Comparison of ENCODE assay signal across 17 mouse cellular contexts in the genomic region with DNA sequence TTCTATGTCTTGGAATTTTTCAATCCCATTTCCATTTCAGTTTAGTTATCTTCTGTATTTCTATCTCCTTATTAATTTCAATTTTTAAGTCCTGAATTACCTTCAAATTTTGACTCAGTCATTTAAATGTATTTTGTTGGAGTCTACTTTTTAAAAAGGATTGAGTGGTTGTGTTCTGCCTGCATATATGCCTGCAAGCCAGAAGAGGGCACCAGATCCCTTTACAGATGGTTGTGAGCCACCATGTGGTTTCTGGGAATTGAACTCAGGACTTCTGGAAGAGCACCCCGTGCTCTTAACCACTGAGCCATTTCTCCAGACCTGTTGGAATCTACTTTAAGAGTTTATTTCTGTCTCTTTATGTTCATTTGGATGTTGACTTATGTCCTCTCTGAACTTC. TPM values are rescaled to one million over a fixed set of nuclear protein-coding genes. Genes with fewer than 3 reads are reported as not detected.
DNase-seq lines count a peak whose midpoint lies in the region; ATAC-seq and TF ChIP-seq lines count a peak whose summit lies in the region.
"Had no signal": no experiment of that assay in that cellular context is flagged by ENCODE, and none has a peak within 500 bp of the region (broad histone marks: within the 10 kb centered on the region; RNA-seq: fewer than 3 reads in every experiment).

No protein-coding gene starts in this region.

- no peaks in the 10 kb centered on the region for H3K4me1 ChIP-seq in heart, adult 2 months (ENCODE audit: control insufficient read depth, insufficient read depth, low read length)
- H3K4me1 ChIP-seq in heart, embryonic 10.5 days = no peaks in the 10 kb centered on the region
- no peaks in the 10 kb centered on the region for H3K4me1 ChIP-seq in lung, postnatal 0 days (ENCODE audit: insufficient read depth, low read depth, low read length)
- H3K4me1 ChIP-seq: heart, embryonic 12.5 days; neural tube, embryonic 13.5 days had no signal

- no peaks in the 10 kb centered on the region for H3K79me2 ChIP-seq in heart, adult 2 months (replicated peaks; ENCODE audit: control insufficient read depth, insufficient read depth, low read length)

- TF ChIP-seq EP300 in heart, adult 2 months (IDR thresholded peaks at IDR 0.05; ENCODE audit: insufficient read depth, low read depth, low read length) = no peak
- TF ChIP-seq EP300 in lung, postnatal 0 days (IDR thresholded peaks at IDR 0.05) = no peak

- no peak overlapping the region for H3K4me3 ChIP-seq in heart, adult 2 months
- H3K4me3 ChIP-seq in heart, embryonic 10.5 days = no peak overlapping the region
- no peak overlapping the region for H3K4me3 ChIP-seq in lung, postnatal 0 days (ENCODE audit: low read depth, low read length)
- H3K4me3 ChIP-seq: heart, embryonic 12.5 days; neural tube, embryonic 13.5 days had no signal

- H3K36me3 ChIP-seq in heart, adult 2 months (ENCODE audit: control insufficient read depth, insufficient read depth, low read length) = no peaks in the 10 kb centered on the region
- H3K36me3 ChIP-seq in heart, embryonic 10.5 days = no peaks in the 10 kb centered on the region
- no peaks in the 10 kb centered on the region for H3K36me3 ChIP-seq in lung, postnatal 0 days (ENCODE audit: insufficient read depth, low read length)
- H3K36me3 ChIP-seq in splenic B cell, adult 2 months (ENCODE audit: control insufficient read depth, insufficient read depth, low read length, poor library complexity, severe bottlenecking) = no peaks in the 10 kb centered on the region
- H3K36me3 ChIP-seq: heart, embryonic 12.5 days; neural tube, embryonic 13.5 days had no signal

- DNase-seq in heart, adult 2 months = no peak
- no peak for DNase-seq in heart, embryonic 10.5 days (ENCODE audit: low spot score)
- peak; percentile 24 for DNase-seq in lung, postnatal 0 days (ENCODE audit: low spot score)
- no peak for DNase-seq in lung, postnatal 25 days (ENCODE audit: low spot score)
- DNase-seq in NIH3T3 (ENCODE audit: low read depth) = peak; percentile 12
- peak; percentile 10 for DNase-seq in splenic B cell, adult 2 months (ENCODE audit: low read depth, low spot score)
- no peak for DNase-seq in MN1 (ENCODE audit: low spot score)
- DNase-seq: cerebellum, adult 11-12 months; right cerebral cortex, postnatal 14 days had no signal

- TF ChIP-seq CTCF in heart, adult 2 months (IDR thresholded peaks at IDR 0.05) = peak; percentile 70
- TF ChIP-seq CTCF in lung, postnatal 0 days (IDR thresholded peaks at IDR 0.05) = peak; percentile 65

- 5% methylated on average over 1 of the region's 1 CpGs for WGBS in heart, adult 2 months
- WGBS in heart, embryonic 10.5 days = 48% methylated on average over 1 of the region's 1 CpGs
- 23% methylated on average over 1 of the region's 1 CpGs for WGBS in lung, postnatal 0 days

- TF ChIP-seq POLR2A in heart, adult 2 months (IDR thresholded peaks at IDR 0.05; ENCODE audit: insufficient read depth, low read depth, low read length) = no peak

- intact Hi-C loops in heart, adult 2 months (cut with DNase I) = no loop called here

- no peak for ATAC-seq in lung, postnatal 0 days
- ATAC-seq in erythroblast, adult 5-6 weeks (replicated peaks; ENCODE audit: low FRiP score, poor library complexity, severe bottlenecking) = no peak

- H3K9me3 ChIP-seq in heart, embryonic 10.5 days = no peaks in the 10 kb centered on the region
- no peaks in the 10 kb centered on the region for H3K9me3 ChIP-seq in lung, postnatal 0 days (ENCODE audit: low read length)
- H3K9me3 ChIP-seq: neural tube, embryonic 13.5 days had no signal

- no peaks in the 10 kb centered on the region for H3K27me3 ChIP-seq in heart, adult 2 months (ENCODE audit: control insufficient read depth, insufficient read depth, low read length)
- peaks cover 5% of the 10 kb centered on the region; the same call in 1 of the 2 replicates for H3K27me3 ChIP-seq in heart, embryonic 10.5 days (ENCODE audit: insufficient read depth, poor library complexity, severe bottlenecking)
- no peaks in the 10 kb centered on the region for H3K27me3 ChIP-seq in lung, postnatal 0 days (replicated peaks; ENCODE audit: insufficient read depth, low read length)
- no peaks in the 10 kb centered on the region for H3K27me3 ChIP-seq in splenic B cell, adult 2 months (ENCODE audit: control insufficient read depth, insufficient read depth, low read length, poor library complexity, severe bottlenecking)
- H3K27me3 ChIP-seq: heart, embryonic 12.5 days; neural tube, embryonic 13.5 days had no signal

- H3K4me2 ChIP-seq in lung, postnatal 0 days (replicated peaks; ENCODE audit: low read depth, low read length) = no peak overlapping the region
- H3K4me2 ChIP-seq: heart, embryonic 12.5 days; neural tube, embryonic 13.5 days had no signal

- H3K9ac ChIP-seq in heart, adult 2 months (ENCODE audit: low read depth, low read length) = no peak overlapping the region
- no peak overlapping the region for H3K9ac ChIP-seq in lung, postnatal 0 days (replicated peaks; ENCODE audit: low read depth)
- H3K9ac ChIP-seq: heart, embryonic 12.5 days; neural tube, embryonic 13.5 days had no signal

- H3K27ac ChIP-seq in heart, adult 2 months = no peak overlapping the region
- no peak overlapping the region for H3K27ac ChIP-seq in heart, embryonic 10.5 days
- no peak overlapping the region for H3K27ac ChIP-seq in lung, postnatal 0 days (ENCODE audit: low read length)
- H3K27ac ChIP-seq: neural tube, embryonic 13.5 days had no signal

RNA-seq across cellular contexts. Expression of a gene that starts 4.9 kb away (rescaled TPM):
- total RNA-seq in heart, adult 2 months (2021) = not detected
- polyA plus RNA-seq in heart, adult 2 months (2012; rRNA removed) = not detected in 2 replicates
- not detected in 2 replicates for polyA plus RNA-seq in heart, embryonic 10.5 days (2016; fragmentation: Nextera tagmentation; extraction: Ambion mirVana)
- polyA plus RNA-seq in lung, postnatal 0 days (2015; fragmentation: Nextera tagmentation; extraction: Ambion mirVana) = not detected in 2 replicates
- total RNA-seq in erythroblast, adult 5-6 weeks (2015; ENCODE audit: low replicate concordance) = not detected in 2 replicates
- total RNA-seq in erythroblast, adult 5-6 weeks (2017; ENCODE audit: low replicate concordance) = not detected in 2 replicates
- polyA plus RNA-seq: embryonic facial prominence, embryonic 14.5 days; frontal cortex, adult 2 months; heart, embryonic 12.5 days; intestine, embryonic 14.5 days; liver, embryonic 16.5 days; neural tube, embryonic 13.5 days; testis, adult 2 months had no signal

RNA-seq across cellular contexts. Expression of a gene that starts 7.9 kb away (rescaled TPM):
- not detected for total RNA-seq in heart, adult 2 months (2021)
- not detected in 2 replicates for polyA plus RNA-seq in heart, adult 2 months (2012; rRNA removed)
- polyA plus RNA-seq in heart, embryonic 10.5 days (2016; fragmentation: Nextera tagmentation; extraction: Ambion mirVana) = not detected in 2 replicates
- polyA plus RNA-seq in lung, postnatal 0 days (2015; fragmentation: Nextera tagmentation; extraction: Ambion mirVana) = not detected in 2 replicates
- not detected in 2 replicates for total RNA-seq in erythroblast, adult 5-6 weeks (2015; ENCODE audit: low replicate concordance)
- total RNA-seq in erythroblast, adult 5-6 weeks (2017; ENCODE audit: low replicate concordance) = not detected in 2 replicates
- polyA plus RNA-seq: embryonic facial prominence, embryonic 14.5 days; frontal cortex, adult 2 months; heart, embryonic 12.5 days; intestine, embryonic 14.5 days; liver, embryonic 16.5 days; neural tube, embryonic 13.5 days; testis, adult 2 months had no signal

RNA-seq across cellular contexts. Expression of a gene that starts 29.8 kb away (rescaled TPM):
- under 1 TPM in 1 of 2 experiments, not detected in 1; 0.44 TPM for total RNA-seq in heart, adult 2 months (2021)
- 0.18 TPM in 1 of 2 replicates, not detected in the other for polyA plus RNA-seq in heart, adult 2 months (2012; rRNA removed)
- not detected in 2 replicates for polyA plus RNA-seq in heart, embryonic 10.5 days (2016; fragmentation: Nextera tagmentation; extraction: Ambion mirVana)
- polyA plus RNA-seq in lung, postnatal 0 days (2015; fragmentation: Nextera tagmentation; extraction: Ambion mirVana) = 0.29 and 0.68 TPM in 2 replicates
- total RNA-seq in erythroblast, adult 5-6 weeks (2015; ENCODE audit: low replicate concordance) = not detected in 2 replicates
- not detected in 2 replicates for total RNA-seq in erythroblast, adult 5-6 weeks (2017; ENCODE audit: low replicate concordance)
- polyA plus RNA-seq: embryonic facial prominence, embryonic 14.5 days; frontal cortex, adult 2 months; heart, embryonic 12.5 days; intestine, embryonic 14.5 days; liver, embryonic 16.5 days; neural tube, embryonic 13.5 days; testis, adult 2 months had no signal

RNA-seq across cellular contexts. Expression of a gene that starts 36.1 kb away (rescaled TPM):
- total RNA-seq in heart, adult 2 months (2021) = under 1 TPM; 0.50 to 0.84 TPM
- 0.25 TPM in 1 of 2 replicates, not detected in the other for polyA plus RNA-seq in heart, adult 2 months (2012; rRNA removed)
- polyA plus RNA-seq in heart, embryonic 10.5 days (2016; fragmentation: Nextera tagmentation; extraction: Ambion mirVana) = not detected in 2 replicates
- polyA plus RNA-seq in lung, postnatal 0 days (2015; fragmentation: Nextera tagmentation; extraction: Ambion mirVana) = 4.8 and 4.9 TPM in 2 replicates
- not detected in 2 replicates for total RNA-seq in erythroblast, adult 5-6 weeks (2015; ENCODE audit: low replicate concordance)
- not detected in 2 replicates for total RNA-seq in erythroblast, adult 5-6 weeks (2017; ENCODE audit: low replicate concordance)
- polyA plus RNA-seq: frontal cortex, adult 2 months; heart, embryonic 12.5 days; neural tube, embryonic 13.5 days had no signal

RNA-seq across cellular contexts. Expression of a gene that starts 48.5 kb away (rescaled TPM):
- not detected for total RNA-seq in heart, adult 2 months (2021)
- not detected in 2 replicates for polyA plus RNA-seq in heart, adult 2 months (2012; rRNA removed)
- polyA plus RNA-seq in heart, embryonic 10.5 days (2016; fragmentation: Nextera tagmentation; extraction: Ambion mirVana) = not detected in 2 replicates
- polyA plus RNA-seq in lung, postnatal 0 days (2015; fragmentation: Nextera tagmentation; extraction: Ambion mirVana) = 0.71 and 0.81 TPM in 2 replicates
- total RNA-seq in erythroblast, adult 5-6 weeks (2015; ENCODE audit: low replicate concordance) = not detected in 2 replicates
- total RNA-seq in erythroblast, adult 5-6 weeks (2017; ENCODE audit: low replicate concordance) = not detected in 2 replicates
- polyA plus RNA-seq: embryonic facial prominence, embryonic 14.5 days; heart, embryonic 12.5 days; intestine, embryonic 14.5 days; liver, embryonic 16.5 days had no signal

Comparison
In these comparisons a context has a peak if more than half of its experiments do, and no peak if none do; other contexts are left out.
1. DNase-seq: peak in lung, postnatal 0 days (single experiment), NIH3T3 (single experiment) and splenic B cell, adult 2 months (single experiment); none in heart, adult 2 months (0 of 2), heart, embryonic 10.5 days (single experiment), lung, postnatal 25 days (single experiment) and MN1 (single experiment).